Mouse (Mus musculus) kidney, adult 18-20 months (tissue): ENCODE data around the gene Clstn2.

Source experiments
- DNase-seq: peaks from one replicate; pipeline ENCODE4 v3.0.0; 2021

The Clstn2 gene

GRCm38 (mm10) chr9:98032573-98033272, at the start of gene Clstn2:
TSS of gene Clstn2 (minus strand) at chr9:98033181.
- peak; percentile 66 for DNase-seq

GRCm38 (mm10) chr9:98067767-98068166, 34.8 kb upstream of the Clstn2 start:
- no peak for DNase-seq

GRCm38 (mm10) chr9:98061646-98062045, 28.7 kb upstream of the Clstn2 start:
- no peak for DNase-seq

- DNase-seq, result no peak
These were observed 24.3 kb upstream of the Clstn2 start for GRCm38 (mm10) chr9:98057291-98057690.

DNA sequence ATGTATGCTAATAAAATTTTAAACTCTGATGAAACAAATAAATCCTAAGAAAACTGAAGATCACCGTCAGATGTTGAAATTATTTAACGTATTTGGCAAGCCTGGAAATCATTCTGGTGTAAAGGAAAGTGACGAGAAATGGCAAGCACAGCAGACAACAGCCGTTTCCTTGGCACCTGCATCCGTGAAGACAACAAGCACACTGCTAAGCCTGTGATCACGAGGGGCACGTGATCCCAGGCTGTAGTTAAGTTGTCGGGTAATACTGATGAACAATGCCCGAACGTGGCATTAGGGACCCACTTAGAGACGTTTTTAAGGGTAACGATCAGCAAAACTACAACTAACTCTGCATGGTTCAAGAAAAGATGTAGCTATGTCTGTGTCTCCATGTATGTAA, 18.4 kb upstream of the Clstn2 start:
- no peak for DNase-seq

DNA sequence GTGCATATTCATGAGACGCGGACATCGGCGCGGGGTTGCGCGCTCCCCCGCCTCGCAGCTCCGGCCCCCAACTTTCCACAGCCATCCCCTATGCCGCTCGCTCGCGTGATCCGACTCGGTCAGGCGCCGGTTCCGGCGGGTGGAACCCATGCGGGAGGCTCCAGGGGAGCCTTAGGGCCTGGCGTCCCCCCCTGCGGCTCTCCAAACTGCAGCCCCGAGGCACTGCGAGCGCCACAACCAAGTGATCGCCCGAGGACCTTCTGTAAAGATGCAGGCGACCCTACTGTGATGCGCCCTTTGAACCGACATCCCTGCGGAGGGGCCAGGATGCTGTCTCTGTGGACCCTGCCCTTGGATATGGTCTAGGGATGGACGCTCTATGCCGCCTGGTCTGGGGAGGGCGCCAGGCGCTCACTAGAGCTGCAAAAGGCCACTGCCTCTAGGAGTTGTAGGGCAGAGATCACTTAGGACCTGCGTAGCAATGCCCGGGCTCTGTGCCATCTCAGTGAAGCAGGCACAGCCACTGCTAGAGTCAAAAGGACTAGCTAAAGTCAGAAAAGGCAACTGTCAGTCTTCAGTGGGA, 383 bp upstream of the Clstn2 start:
- peak; percentile 64 for DNase-seq

GRCm38 (mm10) chr9:98031898-98032572, 946 bp downstream of the Clstn2 start:
- DNase-seq, result no peak

- no peak for DNase-seq
These were observed 2.3 kb downstream of the Clstn2 start for GRCm38 (mm10) chr9:98030715-98031114.

GRCm38 (mm10) chr9:98025548-98025947, 7.4 kb downstream of the Clstn2 start:
- no peak for DNase-seq

GRCm38 (mm10) chr9:98023069-98023468, 9.9 kb downstream of the Clstn2 start:
- DNase-seq, result no peak

- no peak for DNase-seq
These were observed 13.1 kb downstream of the Clstn2 start for GRCm38 (mm10) chr9:98019876-98020275.

DNA sequence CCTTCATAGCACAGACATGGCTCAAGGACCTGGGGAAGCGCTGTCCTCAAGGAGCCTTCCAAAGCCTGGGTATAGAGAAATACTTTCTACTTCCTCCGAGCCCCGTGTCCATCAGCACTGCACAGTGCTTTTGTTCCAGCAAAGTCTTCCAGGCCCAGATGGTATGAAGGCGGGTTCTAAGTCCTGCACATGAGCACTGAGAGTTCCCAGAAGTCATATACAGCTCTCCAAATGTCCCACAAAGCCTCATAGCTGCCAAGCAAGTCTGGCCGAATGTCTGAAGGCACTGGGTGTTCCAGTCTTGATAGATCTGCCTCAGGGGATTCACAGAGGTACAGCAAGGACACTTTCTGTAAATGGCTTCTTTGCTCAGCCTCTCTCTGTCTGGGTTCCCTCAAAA, 14.3 kb downstream of the Clstn2 start:
- DNase-seq, result no peak

DNA sequence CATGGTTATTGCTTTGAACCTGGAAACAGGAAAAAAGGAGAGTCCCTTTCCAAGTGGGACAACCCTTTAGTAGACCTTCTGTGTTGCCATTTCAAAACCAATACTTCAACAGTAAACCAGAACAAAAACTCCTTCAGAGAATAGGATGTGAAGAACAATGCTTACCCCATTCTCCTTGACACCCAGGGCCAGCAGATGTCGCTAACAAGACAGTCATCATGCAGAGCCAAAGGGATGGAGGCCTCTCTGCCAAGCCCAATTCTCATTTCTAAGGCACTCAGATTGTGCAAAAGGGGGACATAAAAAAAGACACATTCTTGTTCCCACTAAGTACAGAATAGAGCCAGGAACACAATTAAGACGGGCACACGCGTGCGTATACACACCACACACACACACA, 16.4 kb downstream of the Clstn2 start:
- no peak for DNase-seq

- no peak for DNase-seq
These were observed 36.6 kb downstream of the Clstn2 start for GRCm38 (mm10) chr9:97996349-97996748.

- no peak for DNase-seq
These were observed 37.3 kb downstream of the Clstn2 start for GRCm38 (mm10) chr9:97995723-97996122.

DNA sequence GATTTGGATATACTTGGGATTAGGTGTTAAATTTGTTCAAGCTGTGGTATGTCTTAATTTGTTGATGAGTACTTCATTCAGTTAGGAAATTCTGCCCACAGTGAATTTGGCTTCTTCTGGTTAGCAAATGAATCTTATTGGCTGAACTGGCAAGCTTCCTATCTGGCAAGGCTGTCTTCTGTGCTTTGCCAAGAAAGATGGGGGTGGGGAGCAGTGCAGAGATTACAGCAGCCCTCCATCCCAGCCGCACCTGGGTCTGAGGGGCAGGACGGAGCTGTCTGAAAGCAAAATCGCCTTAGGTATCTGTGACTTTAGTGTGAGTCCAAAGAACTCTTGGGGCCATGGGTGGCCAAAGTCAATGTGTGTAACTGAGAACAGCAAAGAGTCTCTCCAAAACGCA, 40.9 kb downstream of the Clstn2 start:
- DNase-seq, result no peak

- no peak for DNase-seq
These were observed 55.6 kb downstream of the Clstn2 start for GRCm38 (mm10) chr9:97977339-97977738.

- DNase-seq, result no peak
These were observed 58.1 kb downstream of the Clstn2 start for GRCm38 (mm10) chr9:97974801-97975347.

GRCm38 (mm10) chr9:97966691-97967090, 66.3 kb downstream of the Clstn2 start:
- DNase-seq, result no peak

- DNase-seq, result no peak
These were observed 75.5 kb downstream of the Clstn2 start for GRCm38 (mm10) chr9:97957508-97957907.

DNA sequence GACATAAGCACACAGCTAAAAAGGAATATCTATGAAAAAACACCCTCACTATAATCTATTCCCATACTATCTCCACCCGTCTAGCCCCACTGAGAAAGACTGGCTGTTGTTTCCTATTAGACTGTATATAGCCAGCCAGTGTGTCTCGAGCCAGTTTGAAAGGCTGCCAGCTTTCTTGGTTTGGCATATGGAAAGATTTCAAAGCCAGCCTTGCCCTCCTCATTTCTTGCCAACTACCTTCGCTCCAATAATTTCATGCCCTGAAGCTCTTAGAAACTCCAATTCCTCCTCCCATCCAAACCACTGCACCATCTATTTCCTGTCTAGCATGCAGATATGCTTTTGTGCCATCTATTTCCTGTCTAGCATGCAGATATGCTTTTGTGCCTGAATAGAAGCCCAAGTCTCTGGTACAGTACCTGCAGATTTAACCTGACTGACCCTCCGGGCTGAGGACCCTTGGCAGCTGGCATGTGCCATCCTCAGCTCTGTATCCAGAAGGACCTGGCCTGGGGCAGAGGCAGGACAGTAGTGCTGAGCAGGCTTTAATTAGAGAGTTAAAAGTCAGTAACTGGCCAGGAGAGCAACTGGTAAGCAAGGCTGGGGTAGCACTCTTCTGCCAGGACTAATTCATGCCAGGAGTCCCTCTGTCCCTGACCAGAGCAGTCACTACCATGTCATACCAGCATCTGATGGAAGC, 76.4 kb downstream of the Clstn2 start:
- no peak for DNase-seq

DNA sequence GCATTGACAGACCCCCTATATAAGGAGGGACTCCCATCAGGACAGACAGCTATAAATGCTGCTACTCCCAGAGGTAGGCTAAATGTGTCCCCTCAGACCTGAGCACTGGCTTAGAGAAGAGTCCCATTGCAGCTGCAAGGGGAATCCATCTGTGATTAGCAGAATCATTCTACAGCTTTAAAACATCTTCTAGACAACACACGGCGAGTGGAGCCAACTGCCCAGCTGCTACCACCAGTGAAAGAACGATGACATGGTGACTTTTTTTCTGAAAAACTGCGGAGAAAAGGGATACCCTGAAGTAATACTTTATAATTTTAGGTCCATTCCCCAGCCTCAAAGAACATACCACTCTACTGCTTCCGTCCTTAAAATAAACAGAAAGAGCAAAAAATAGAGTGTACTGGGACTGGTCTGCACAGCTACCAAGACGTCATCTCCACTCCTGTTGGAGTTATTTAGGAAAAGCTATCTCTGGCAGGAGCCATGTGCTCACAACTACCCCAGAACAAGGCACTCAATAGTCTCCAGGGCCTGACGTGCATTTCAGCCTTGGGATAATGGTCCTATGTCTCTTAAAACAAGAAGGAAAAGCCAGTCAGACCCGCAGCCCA, 79.1 kb downstream of the Clstn2 start:
- no peak for DNase-seq
